Mouse (Mus musculus) embryonic fibroblast, embryonic 13.5 days (primary cell): Measurements from ENCODE around the gene Fzd10.

Source experiments
- CTCF ChIP-seq: IDR thresholded peaks from 2 replicates; pipeline ENCODE4 v1.5.1; 2011; ENCODE audit warnings: mild to moderate bottlenecking, control low read depth, low read length, moderate library complexity, borderline replicate concordance; ENCODE audit not compliant: insufficient read depth
- POLR2A ChIP-seq: IDR thresholded peaks from 2 replicates; pipeline ENCODE4 v1.6.1; 2011; ENCODE audit warnings: low read depth, mild to moderate bottlenecking, control low read depth, low read length, moderate library complexity

GRCm38 (mm10) chr5:128646286-128646685, 45.6 kb downstream of the Fzd10 start:
- TF ChIP-seq CTCF (no peak), POLR2A (no peak)
